15 mouse cellular contexts compared by ENCODE assay signal in the genomic region with DNA sequence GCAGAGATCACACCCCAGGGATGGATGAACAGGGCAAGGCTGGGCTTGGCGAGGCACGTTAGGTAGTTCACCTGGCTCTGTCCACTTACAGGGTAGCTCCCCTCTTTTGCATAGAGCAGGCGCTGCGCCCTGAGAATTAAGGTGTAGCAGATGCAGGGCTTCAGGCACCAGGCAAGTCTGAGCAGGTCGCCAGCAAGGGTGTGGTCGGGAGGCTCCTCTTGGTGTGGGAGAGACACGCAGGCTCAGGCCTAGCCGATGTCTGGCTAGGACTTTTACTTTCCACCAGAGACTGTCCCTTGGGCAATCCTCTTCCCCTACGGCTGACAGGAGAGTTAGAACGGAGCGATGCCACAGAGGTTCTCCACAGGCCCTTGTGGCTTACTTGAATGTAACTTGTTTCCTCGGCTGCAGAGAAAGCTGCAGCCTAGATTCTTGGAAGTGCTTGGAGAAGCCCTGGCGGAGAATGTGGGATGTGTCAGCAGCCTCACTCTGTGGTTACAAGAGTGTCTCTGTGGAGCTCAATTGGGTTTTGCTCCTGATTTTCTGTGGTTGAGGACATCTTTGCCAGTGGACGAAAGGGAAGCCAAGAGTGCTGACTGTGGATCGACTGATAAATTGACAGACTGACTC. TPM values are rescaled to one million over a fixed set of nuclear protein-coding genes. Genes with fewer than 3 reads are reported as not detected.
DNase-seq lines count a peak whose midpoint lies in the region; ATAC-seq and TF ChIP-seq lines count a peak whose summit lies in the region.
"Had no signal": no experiment of that assay in that cellular context is flagged by ENCODE, and none has a peak within 500 bp of the region (broad histone marks: within the 10 kb centered on the region; RNA-seq: fewer than 3 reads in every experiment).

No protein-coding gene starts in this region.

- H3K9me3 ChIP-seq in stomach, embryonic 15.5 days = no peaks in the 10 kb centered on the region
- H3K9me3 ChIP-seq: forebrain, embryonic 12.5 days; hindbrain, embryonic 15.5 days had no signal

- intact Hi-C loops in left cerebral cortex, adult 2 months (cut with DNase I) = no loop called here
- intact Hi-C loops in left cerebral cortex, postnatal 4 days (cut with DNase I) = no loop called here

- no peak overlapping the region for H3K4me2 ChIP-seq in stomach, embryonic 15.5 days
- H3K4me2 ChIP-seq: forebrain, embryonic 12.5 days; hindbrain, embryonic 15.5 days; lung, embryonic 14.5 days had no signal

- no peak for DNase-seq in left cerebral cortex, adult 2 months (ENCODE audit: extremely low spot score in 1 of 2, low spot score in 2 of 2)
- no peak for DNase-seq in left cerebral cortex, postnatal 4 days
- DNase-seq in brain, adult 2 months (ENCODE audit: low read depth, low spot score) = peak; percentile 80
- DNase-seq in spleen, postnatal 10 days (ENCODE audit: low spot score in 2 of 2) = no peak
- DNase-seq in gastrocnemius, postnatal 4 days (ENCODE audit: low spot score in 2 of 2) = no peak
- no peak for DNase-seq in retina, embryonic 14.5 days (ENCODE audit: low spot score)
- DNase-seq: cerebellum, adult 11 months; embryo, embryonic 11 days; lung, embryonic 14.5 days; thymus, adult 18-20 months had no signal

- peak overlapping the region; percentile 36 for H3ac ChIP-seq in C2C12 (ENCODE audit: control insufficient read depth, insufficient read length, low read depth)

- peaks cover 9% of the 10 kb centered on the region; the same call in 1 of the 2 replicates for H3K4me1 ChIP-seq in stomach, embryonic 15.5 days
- H3K4me1 ChIP-seq: hindbrain, embryonic 15.5 days had no signal

- 66% methylated on average over 15 of the region's 15 CpGs for WGBS in stomach, embryonic 15.5 days

- ATAC-seq in stomach, embryonic 15.5 days (ENCODE audit: insufficient read depth, low FRiP score, low read depth) = no peak

- 0 out of 2 replicates have a peak overlapping the region, but pooled peaks have one; percentile 38 for H3K27ac ChIP-seq in left cerebral cortex, adult 2 months
- H3K27ac ChIP-seq in stomach, embryonic 15.5 days = peak overlapping the region; percentile 63; the same call in 1 of the 2 replicates
- H3K27ac ChIP-seq: forebrain, embryonic 12.5 days; hindbrain, embryonic 15.5 days; kidney, postnatal 0 days had no signal

- H3K79me3 ChIP-seq in C2C12 (ENCODE audit: low read depth) = no peaks in the 10 kb centered on the region

- H3K27me3 ChIP-seq in C2C12 (ENCODE audit: control insufficient read depth, insufficient read depth, insufficient read length) = no peaks in the 10 kb centered on the region
- no peaks in the 10 kb centered on the region for H3K27me3 ChIP-seq in stomach, embryonic 15.5 days (replicated peaks)
- H3K27me3 ChIP-seq: hindbrain, embryonic 15.5 days had no signal

- H3K9ac ChIP-seq in stomach, embryonic 15.5 days = no peak overlapping the region
- H3K9ac ChIP-seq: forebrain, embryonic 12.5 days; hindbrain, embryonic 15.5 days; lung, embryonic 14.5 days had no signal

- no peaks in the 10 kb centered on the region for H3K79me2 ChIP-seq in C2C12 (ENCODE audit: control insufficient read depth, insufficient read depth)

- no peaks in the 10 kb centered on the region for H3K36me3 ChIP-seq in C2C12 (ENCODE audit: control insufficient read depth, insufficient read depth)
- no peaks in the 10 kb centered on the region for H3K36me3 ChIP-seq in stomach, embryonic 15.5 days
- H3K36me3 ChIP-seq: forebrain, embryonic 12.5 days; hindbrain, embryonic 15.5 days had no signal

- TF ChIP-seq CTCF in left cerebral cortex, adult 2 months (IDR thresholded peaks at IDR 0.05) = peak; percentile 50
- no peak for TF ChIP-seq CTCF in C2C12 (IDR thresholded peaks at IDR 0.05; ENCODE audit: control insufficient read depth, insufficient read depth, insufficient read length)

- H3K4me3 ChIP-seq in left cerebral cortex, adult 2 months = no peak overlapping the region
- no peak overlapping the region for H3K4me3 ChIP-seq in C2C12 (ENCODE audit: insufficient read depth, poor library complexity, severe bottlenecking)
- no peak overlapping the region for H3K4me3 ChIP-seq in stomach, embryonic 15.5 days (replicated peaks)
- H3K4me3 ChIP-seq: forebrain, embryonic 12.5 days; hindbrain, embryonic 15.5 days had no signal

TF ChIP-seq in C2C12, 6 proteins besides CTCF, POLR2A, EP300 and RAD21:
- TF ChIP-seq CEBPB (IDR thresholded peaks at IDR 0.05; ENCODE audit: low read depth) (no peak), MYOD1 (IDR thresholded peaks at IDR 0.05; ENCODE audit: control insufficient read depth, insufficient read length, low read depth) (no peak), MYOG (IDR thresholded peaks at IDR 0.05; ENCODE audit: control insufficient read depth, extremely low read depth, insufficient read length) (no peak), MAX (IDR thresholded peaks at IDR 0.05) (no peak), USF1 (IDR thresholded peaks at IDR 0.05; ENCODE audit: low read depth) (no peak), FOSL1 (IDR thresholded peaks at IDR 0.05; ENCODE audit: insufficient read depth, low read length, poor library complexity, severe bottlenecking) (no peak)

RNA-seq across cellular contexts. Expression of gene Fam83f, which starts 22.6 kb away (rescaled TPM):
- under 1 TPM; 0.26 to 0.54 TPM for total RNA-seq in left cerebral cortex, adult 2 months (2021)
- total RNA-seq in left cerebral cortex, postnatal 4 days (2021) = under 1 TPM; 0.44 to 0.52 TPM
- polyA plus RNA-seq in C2C12 (2012; fragmentation: generic; extraction: Trizol) = 0.01 TPM
- 18.7 and 20.7 TPM in 2 replicates for polyA plus RNA-seq in stomach, embryonic 15.5 days (2015; fragmentation: Nextera tagmentation; extraction: Ambion mirVana)
- total RNA-seq in gastrocnemius, postnatal 4 days (2021) = under 1 TPM; 0.70 to 0.93 TPM
